Mouse (Mus musculus): ENCODE measurements around the gene Isy1. TPM values are rescaled to one million over a fixed set of nuclear protein-coding genes. Genes with fewer than 3 reads are reported as not detected.
"Not testable (repeated sequence)": the region's sequence is repeated elsewhere in the genome, so short reads cannot be mapped to it uniquely, and the experiment has no call there.

Gene Isy1
- total RNA-seq, 2 experiments from 2014 or later: 55.9 to 120 TPM

GRCm38 (mm10) chr6:87779174-87780165 is 59.1 kb downstream of the Isy1 start:
- no peak for DNase-seq (ENCODE audit: low spot score in 2 of 2)

- no peak for DNase-seq (ENCODE audit: low spot score in 2 of 2)
These were observed 60.1 kb downstream of the Isy1 start for GRCm38 (mm10) chr6:87778294-87779173.

GRCm38 (mm10) chr6:87777842-87778241 is 60.8 kb downstream of the Isy1 start, which contains the start of gene Gp9:
TSS of gene Gp9 (plus strand) at chr6:87778072.
- no peak for DNase-seq (ENCODE audit: low spot score in 2 of 2)

GRCm38 (mm10) chr6:87776663-87777062 is 61.9 kb downstream of the Isy1 start:
- no peak for DNase-seq (ENCODE audit: low spot score in 2 of 2)

GRCm38 (mm10) chr6:87775588-87776245 is 62.9 kb downstream of the Isy1 start:
- DNase-seq (ENCODE audit: low spot score in 2 of 2): no peak

GRCm38 (mm10) chr6:87774909-87775308 is 63.7 kb downstream of the Isy1 start:
- no peak for DNase-seq (ENCODE audit: low spot score in 2 of 2)

GRCm38 (mm10) chr6:87774466-87774865 is 64.1 kb downstream of the Isy1 start:
- no peak for DNase-seq (ENCODE audit: low spot score in 2 of 2)

GRCm38 (mm10) chr6:87770626-87771025 is 68.0 kb downstream of the Isy1 start:
- DNase-seq (ENCODE audit: low spot score in 2 of 2): no peak

GRCm38 (mm10) chr6:87764296-87764695 is 74.3 kb downstream of the Isy1 start:
- DNase-seq (ENCODE audit: low spot score in 2 of 2): not testable (repeated sequence)

Other genes starting within 250 kb of the Isy1 start
- gene Prokr1, start 248.1 kb downstream of the Isy1 start, total RNA-seq (2021): under 1 TPM; 0.13 to 0.64 TPM
- 1 to 10 TPM; 4.4 to 7.5 TPM for gene Aplf, start 166.6 kb downstream of the Isy1 start, total RNA-seq (2021)
- under 1 TPM; 0.27 to 0.51 TPM for gene Efcc1, start 107.9 kb downstream of the Isy1 start, total RNA-seq (2021)
- gene Gp9, start 60.7 kb downstream of the Isy1 start, total RNA-seq (2021): under 1 TPM in 1 of 2 experiments, not detected in 1; 0.70 TPM
- 10 to 100 TPM; 28.8 to 30.0 TPM for gene Rab43, start 26.6 kb downstream of the Isy1 start, total RNA-seq (2021)
- 1 to 10 TPM; 4.3 to 6.8 TPM for gene Gm45140, start 3.0 kb downstream of the Isy1 start, total RNA-seq (2021)
- gene Cnbp, start 12.3 kb upstream of the Isy1 start, total RNA-seq (2021): 100 to 1,000 TPM; 428 to 457 TPM
- 100 to 1,000 TPM; 103 to 105 TPM for gene Copg1, start 49.0 kb upstream of the Isy1 start, total RNA-seq (2021)
- 10 to 100 TPM; 23.1 to 24.8 TPM for gene Hmces, start 75.1 kb upstream of the Isy1 start, total RNA-seq (2021)
- 1 to 10 TPM; 5.9 to 9.1 TPM for gene H1fx, start 142.8 kb upstream of the Isy1 start, total RNA-seq (2021)
- 100 to 1,000 TPM; 295 to 343 TPM for gene Rab7, start 206.5 kb upstream of the Isy1 start, total RNA-seq (2021)
- gene Rpn1, start 245.7 kb upstream of the Isy1 start, total RNA-seq (2021): 100 to 1,000 TPM; 222 to 247 TPM

Data from adrenal gland, adult 18-20 months (tissue).